Mouse (Mus musculus): Measurements from ENCODE around the gene Pianp.

DNA sequence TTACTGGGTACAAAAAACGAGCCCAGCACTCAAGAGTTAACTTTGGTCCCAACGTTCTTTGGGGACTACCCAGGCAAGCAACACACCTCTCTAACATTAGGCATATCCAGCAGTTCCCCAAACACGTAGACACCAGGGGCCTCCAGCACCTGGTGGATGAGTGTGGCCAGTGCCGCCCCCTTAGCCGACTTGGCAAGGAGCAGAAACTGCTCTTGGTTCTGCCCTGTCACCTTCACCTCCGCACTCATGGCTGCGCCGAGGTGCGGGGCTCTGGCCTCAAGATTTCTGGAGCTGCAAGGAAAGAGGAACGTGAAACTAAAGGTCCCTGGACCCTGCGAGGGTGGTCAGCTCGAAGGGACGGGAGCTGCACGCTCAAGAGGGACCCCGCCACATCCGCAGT, 31.9 kb upstream of the Pianp start:
- TF ChIP-seq POLR2A (IDR thresholded peaks at IDR 0.05; ENCODE audit: borderline replicate concordance, insufficient read depth, low read length), result no peak
- TF ChIP-seq CTCF (IDR thresholded peaks at IDR 0.05; ENCODE audit: borderline replicate concordance, insufficient read depth, low read depth, low read length), result no peak
